Mouse (Mus musculus) heart, adult 2 months (tissue): ENCODE data around the gene Pard3. TPM values are rescaled to one million over a fixed set of nuclear protein-coding genes. Genes with fewer than 3 reads are reported as not detected.

Experiments
- DNase-seq, 2 experiments: peaks; one replicate each; pipeline ENCODE4 v3.0.0; 2021
- H3K27ac ChIP-seq: fragments of 200-600 bp; 2 replicates; pipeline ENCODE4 v1.8.1; 2022
- H3K27me3 ChIP-seq: fragments of 200-500 bp; 2 replicates; pipeline ENCODE4 v1.6.1; 2012; ENCODE audit warnings: mild to moderate bottlenecking, low read length, inconsistent platforms, mixed read lengths; ENCODE audit not compliant: control insufficient read depth, insufficient read depth
- H3K36me3 ChIP-seq: fragments of 200-500 bp; 2 replicates; pipeline ENCODE4 v1.6.1; 2012; ENCODE audit warnings: low read length, inconsistent platforms; ENCODE audit not compliant: control insufficient read depth, insufficient read depth
- H3K4me1 ChIP-seq: fragments of 200-500 bp; 2 replicates; pipeline ENCODE4 v1.6.1; 2011; ENCODE audit warnings: low read length; ENCODE audit not compliant: control insufficient read depth, insufficient read depth
- H3K4me3 ChIP-seq: fragments of 200-600 bp; 2 replicates; pipeline ENCODE4 v1.8.1; 2022
- H3K79me2 ChIP-seq: fragments of 200-500 bp; replicated peaks from 2 replicates; pipeline ENCODE4 v1.6.1; 2012; ENCODE audit warnings: mild to moderate bottlenecking, inconsistent platforms, low read length, moderate library complexity, mixed read lengths; ENCODE audit not compliant: control insufficient read depth, insufficient read depth
- H3K9ac ChIP-seq: fragments of 200-500 bp; 2 replicates; pipeline ENCODE4 v1.6.1; 2012; ENCODE audit warnings: low read depth, mild to moderate bottlenecking, control low read depth, inconsistent platforms, low read length, mixed read lengths
- CTCF ChIP-seq: fragments of 200-600 bp; IDR thresholded peaks from 2 replicates; pipeline ENCODE4 v1.8.1; 2022; ENCODE audit warnings: antibody characterized with exemption, mild to moderate bottlenecking, moderate library complexity
- EP300 ChIP-seq: fragments of 200-500 bp; IDR thresholded peaks from 2 replicates; pipeline ENCODE4 v1.6.1; 2011; ENCODE audit warnings: low read depth, low read length, control low read depth; ENCODE audit not compliant: insufficient read depth
- POLR2A ChIP-seq: fragments of 200-500 bp; IDR thresholded peaks from 2 replicates; pipeline ENCODE4 v1.6.1; 2011; ENCODE audit warnings: mild to moderate bottlenecking, low read depth, low read length, control low read depth; ENCODE audit not compliant: insufficient read depth
- WGBS: fragments of 180-500 bp; shearing (Covaris S2); methylation state at CpG from one replicate; pipeline ENCODE4 v1.1.7; 2018; 5-methylcytosine and 5-hydroxymethylcytosine counted together
- intact Hi-C: fragments of 180-260 bp; cut with DNase I; formaldehyde crosslinking; loops from one replicate; pipeline ENCODE4 v1.15.1; 2025
- polyA plus RNA-seq: library from polyadenylated mRNA; depleted of rRNA; stranded (reverse); fragments of >200 nt; gene quantifications from 2 replicates; pipeline ENCODE4 v1.2.3, GENCODE M21; 2012
- total RNA-seq, 2 experiments: library from RNA; stranded (reverse); gene quantifications; 2 replicates each; pipeline ENCODE4 v1.2.3; 2021

Pard3 gene
- total and polyA plus RNA-seq, 3 experiments, result 23.7 to 32.9 (median 30.1) TPM

- peaks cover 3% of the 10 kb centered on the region for H3K4me1 ChIP-seq
Measured at GRCm38 (mm10) chr8:127193375-127193774, 129.7 kb downstream of the Pard3 start.

GRCm38 (mm10) chr8:127194786-127195407, 131.2 kb downstream of the Pard3 start:
- Histone ChIP-seq H3K36me3 (no peaks in the 10 kb centered on the region), H3K79me2 (no peaks in the 10 kb centered on the region; the same call in 1 of the 2 replicates), H3K27me3 (no peaks in the 10 kb centered on the region), H3K4me1 (peaks cover 3% of the 10 kb centered on the region), H3K27ac (no peak overlapping the region), H3K4me3 (no peak overlapping the region), H3K9ac (no peak overlapping the region)
- intact Hi-C loops, result loop anchor here (5.0 kb wide), 2 partner anchors 137 to 392 kb away; no protein-coding TSS in a partner anchor
- TF ChIP-seq POLR2A, result no peak
- no peak for TF ChIP-seq EP300
- no peak for TF ChIP-seq CTCF
- 89% methylated on average over 15 of the region's 15 CpGs for WGBS
- DNase-seq, result no peak

More at GRCm38 (mm10) chr8:127193375-127193774, 129.7 kb downstream of the Pard3 start:
- TF ChIP-seq EP300 (no peak), POLR2A (no peak), CTCF (no peak)
- 45% methylated on average over 6 of the region's 6 CpGs for WGBS
- Histone ChIP-seq H3K4me3 (no peak overlapping the region), H3K9ac (no peak overlapping the region), H3K27me3 (no peaks in the 10 kb centered on the region), H3K79me2 (no peaks in the 10 kb centered on the region; the same call in 1 of the 2 replicates), H3K27ac (no peak overlapping the region), H3K36me3 (no peaks in the 10 kb centered on the region)
- intact Hi-C loops, result loop anchor here (5.0 kb wide), 2 partner anchors 139 to 394 kb away; no protein-coding TSS in a partner anchor
- DNase-seq, result no peak

DNA sequence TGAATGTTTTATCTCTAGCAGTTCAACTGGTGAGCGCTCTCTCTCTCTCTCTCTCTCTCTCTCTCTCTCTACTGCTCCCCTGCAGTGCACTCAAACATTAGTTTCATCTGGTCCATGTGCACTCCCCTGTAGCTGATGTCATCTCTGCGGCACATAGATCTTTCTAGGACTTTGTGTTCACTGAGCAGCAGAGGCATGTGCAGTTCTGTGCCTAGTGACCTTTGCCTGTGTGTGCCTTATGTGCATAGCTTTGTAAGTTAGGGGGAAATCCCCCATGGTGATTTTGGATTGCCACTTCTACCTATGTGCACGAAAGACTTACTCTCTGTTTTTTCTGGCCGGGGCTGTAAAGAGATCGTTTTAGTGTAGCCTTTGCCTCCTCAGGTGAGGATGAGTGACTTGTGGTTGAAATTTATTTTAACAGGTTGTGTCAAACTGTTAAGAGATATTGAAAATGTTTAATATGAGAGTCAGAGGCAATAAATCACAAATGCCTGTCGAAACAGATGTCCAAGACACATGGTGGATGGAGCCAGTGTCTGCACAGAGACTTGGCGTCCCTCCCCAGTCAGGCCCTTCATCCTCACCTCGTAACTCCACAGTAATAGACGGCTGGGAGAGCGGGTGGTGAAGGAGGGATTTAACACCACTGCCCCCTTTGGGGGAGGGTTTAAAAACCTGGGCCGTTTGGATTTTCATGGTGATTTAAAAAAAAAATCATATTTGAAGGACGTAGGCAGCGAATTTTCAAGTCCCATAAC, 133.0 kb downstream of the Pard3 start:
- intact Hi-C loops, result no loop called here
- H3K27me3 ChIP-seq, result no peaks in the 10 kb centered on the region
- H3K36me3 ChIP-seq, result no peaks in the 10 kb centered on the region
- no peak overlapping the region for H3K27ac ChIP-seq
- no peak overlapping the region for H3K9ac ChIP-seq
- no peak for DNase-seq
- TF ChIP-seq EP300, result no peak
- TF ChIP-seq CTCF, result no peak
- no peak for TF ChIP-seq POLR2A
- peaks cover 2% of the 10 kb centered on the region; the same call in 1 of the 2 replicates for H3K4me1 ChIP-seq
- 86% methylated on average over 13 of the region's 13 CpGs for whole genome bisulfite sequencing
- H3K79me2 ChIP-seq, result no peaks in the 10 kb centered on the region; the same call in 1 of the 2 replicates
- H3K4me3 ChIP-seq, result no peak overlapping the region

- H3K4me3 ChIP-seq, result no peak overlapping the region
- H3K27me3 ChIP-seq, result peaks cover 1% of the 10 kb centered on the region; the same call in 1 of the 2 replicates
- no peak overlapping the region for H3K9ac ChIP-seq
- no peaks in the 10 kb centered on the region; the same call in 1 of the 2 replicates for H3K4me1 ChIP-seq
- intact Hi-C loops, result no loop called here
- WGBS, result 73% methylated on average over 4 of the region's 4 CpGs
- H3K79me2 ChIP-seq, result peaks cover 2% of the 10 kb centered on the region
- no peak overlapping the region for H3K27ac ChIP-seq
- no peaks in the 10 kb centered on the region for H3K36me3 ChIP-seq
- TF ChIP-seq EP300 (no peak), CTCF (no peak), POLR2A (no peak)
- no peak for DNase-seq
Measured at GRCm38 (mm10) chr8:127207455-127207854, 143.8 kb downstream of the Pard3 start.

DNA sequence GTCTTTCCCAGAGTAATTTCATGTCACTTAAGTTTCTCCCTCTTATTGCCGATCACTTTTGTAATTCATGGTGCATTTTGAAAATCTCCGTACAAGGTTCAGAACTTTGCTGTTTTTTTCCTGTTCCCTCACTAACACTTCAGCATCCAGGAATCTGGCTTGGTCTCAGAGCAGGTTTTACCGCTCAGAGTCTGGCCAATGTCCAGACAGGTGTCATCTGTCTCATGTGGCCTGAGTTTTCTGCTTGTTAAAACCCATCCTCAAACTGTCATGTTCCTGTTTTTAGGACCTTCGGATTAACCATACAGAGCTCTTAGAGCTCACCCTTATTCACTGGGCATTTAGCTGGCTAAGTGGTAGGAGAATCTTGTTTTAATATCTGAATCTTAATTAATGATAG, 146.9 kb downstream of the Pard3 start:
- TF ChIP-seq CTCF, result no peak
- no peak for TF ChIP-seq POLR2A
- no peak for TF ChIP-seq EP300
- H3K36me3 ChIP-seq, result no peaks in the 10 kb centered on the region
- 82% methylated on average over 4 of the region's 4 CpGs for WGBS
- no peak overlapping the region for H3K27ac ChIP-seq
- H3K4me3 ChIP-seq, result no peak overlapping the region
- intact Hi-C loops, result no loop called here
- H3K4me1 ChIP-seq, result peaks cover 2% of the 10 kb centered on the region; the same call in 1 of the 2 replicates
- peaks cover 1% of the 10 kb centered on the region; the same call in 1 of the 2 replicates for H3K27me3 ChIP-seq
- no peak for DNase-seq
- peaks cover 2% of the 10 kb centered on the region for H3K79me2 ChIP-seq
- H3K9ac ChIP-seq, result no peak overlapping the region

DNA sequence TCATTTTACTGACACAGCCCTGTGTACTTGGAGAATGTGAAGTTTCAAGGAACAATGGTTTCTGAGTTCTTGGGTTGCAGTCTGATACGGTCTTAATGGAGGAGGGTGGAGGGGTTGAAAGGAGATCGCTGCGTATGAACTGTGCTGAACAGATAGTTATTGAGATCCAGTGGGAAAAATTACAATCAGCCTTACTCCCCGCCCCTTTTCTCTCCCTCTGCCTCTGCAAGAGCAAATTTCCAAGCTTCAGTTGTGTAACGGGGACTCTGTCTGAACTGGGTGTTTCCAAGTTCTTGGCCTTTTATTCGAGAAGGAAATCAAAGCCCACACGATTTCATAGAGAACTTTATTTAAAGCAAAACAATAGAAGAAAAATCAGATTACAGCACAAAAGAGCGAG, 150.6 kb downstream of the Pard3 start:
- Histone ChIP-seq H3K4me3 (no peak overlapping the region), H3K27ac (no peak overlapping the region), H3K4me1 (peaks cover 2% of the 10 kb centered on the region), H3K36me3 (no peaks in the 10 kb centered on the region), H3K79me2 (peaks cover 2% of the 10 kb centered on the region), H3K9ac (no peak overlapping the region), H3K27me3 (no peaks in the 10 kb centered on the region)
- TF ChIP-seq EP300 (no peak), POLR2A (no peak), CTCF (no peak)
- intact Hi-C loops, result no loop called here
- WGBS, result 48% methylated on average over 8 of the region's 8 CpGs
- no peak for DNase-seq
